Mouse (Mus musculus): Measurements from ENCODE around the gene Smg7.

DNA sequence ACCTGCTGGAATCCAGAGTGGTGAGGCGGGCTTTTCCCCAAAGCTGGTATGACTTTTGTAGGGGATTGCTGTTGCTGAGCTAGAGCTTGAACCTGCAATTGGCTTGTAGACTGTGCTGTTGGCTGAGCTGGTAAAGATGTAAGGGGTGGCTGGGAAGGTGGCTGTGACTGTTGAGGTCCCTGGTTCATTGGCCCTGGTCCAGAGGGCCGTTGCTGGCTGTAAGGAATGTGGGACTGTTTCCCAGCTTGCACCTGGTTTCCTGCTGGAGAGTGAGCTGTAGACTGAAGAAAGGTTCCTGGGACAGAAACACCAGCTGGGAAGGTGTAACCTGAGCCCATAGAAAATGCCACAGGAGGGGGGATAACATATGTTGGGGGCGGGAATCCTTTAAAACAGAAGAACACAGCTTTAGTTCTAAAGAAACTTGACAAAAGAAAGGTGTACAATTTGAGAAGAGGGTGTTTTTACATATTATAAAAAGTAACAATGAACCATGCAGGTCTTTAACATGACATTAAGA, 57.2 kb downstream of the Smg7 start:
- no peak for TF ChIP-seq POLR2A (IDR thresholded peaks at IDR 0.05; ENCODE audit: extremely low read depth, insufficient read depth, low read length)
- TF ChIP-seq CTCF (IDR thresholded peaks at IDR 0.05; ENCODE audit: extremely low read depth, insufficient read depth, low read length) = no peak

Measured in cortical plate, adult 2 months (tissue).